Mouse (Mus musculus): ENCODE data around the gene Pdf. TPM values are rescaled to one million over a fixed set of nuclear protein-coding genes. Genes with fewer than 3 reads are reported as not detected.

The Pdf gene
- total RNA-seq (2021) = 10 to 100 TPM; 25.5 to 25.8 TPM

- intact Hi-C loops (cut with DNase I) = no loop called here
- peak; percentile 77 to 91 for DNase-seq (ENCODE audit: extremely low spot score in 1 of 2, low spot score in 2 of 2)
Measured at GRCm38 (mm10) chr8:107048061-107048941, at the start of gene Pdf. Gene Pdf, minus strand, starts transcription at chr8:107048614.

DNA sequence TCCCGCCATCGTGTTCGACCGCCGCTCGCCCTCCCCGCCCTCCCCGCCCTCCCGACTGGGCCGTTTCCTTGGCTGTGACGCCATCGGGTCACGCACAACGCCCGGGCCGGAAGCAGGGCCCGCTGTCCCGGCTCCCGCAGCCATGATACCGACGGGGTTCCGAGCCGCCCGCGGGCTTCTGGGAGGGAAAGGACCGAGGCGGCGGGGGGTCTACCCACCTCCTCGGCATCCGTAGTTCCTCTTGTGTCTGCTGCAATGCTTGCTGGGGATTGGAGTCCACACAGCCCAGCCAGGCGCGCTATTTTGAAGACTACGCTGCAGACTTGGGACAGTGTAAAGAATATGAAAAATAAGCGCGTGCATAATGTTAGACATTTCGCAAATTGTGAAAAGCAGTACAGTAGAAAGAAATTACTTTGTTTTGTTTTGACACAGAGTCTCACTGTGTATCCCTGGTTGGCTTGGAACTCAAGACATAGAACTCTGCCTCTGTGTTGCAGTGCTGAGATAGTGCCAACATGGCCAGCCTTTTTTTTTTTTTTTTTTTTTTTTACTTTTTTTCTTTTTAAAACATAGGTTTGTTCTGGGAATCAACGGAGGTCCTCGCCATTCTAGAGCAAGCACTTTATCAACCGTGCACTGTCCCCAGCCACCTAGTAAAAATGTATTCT lies 48.1 kb upstream of the Pdf start, which contains the start of gene Terf2:
TSS of gene Terf2 (minus strand) at position 182 of the 671 bp plus-strand sequence.
- intact Hi-C loops (cut with DNase I) = no loop called here
- peak; percentile 93 to 98 for DNase-seq (ENCODE audit: extremely low spot score in 1 of 2, low spot score in 2 of 2)

- DNase-seq (ENCODE audit: extremely low spot score in 1 of 2, low spot score in 2 of 2) = peak in 1 of 2 experiments; percentile 21
- intact Hi-C loops (cut with DNase I) = no loop called here
Measured at GRCm38 (mm10) chr8:107095717-107096365, 47.4 kb upstream of the Pdf start.

GRCm38 (mm10) chr8:107090531-107090930 lies 42.1 kb upstream of the Pdf start:
- intact Hi-C loops (cut with DNase I) = no loop called here

DNA sequence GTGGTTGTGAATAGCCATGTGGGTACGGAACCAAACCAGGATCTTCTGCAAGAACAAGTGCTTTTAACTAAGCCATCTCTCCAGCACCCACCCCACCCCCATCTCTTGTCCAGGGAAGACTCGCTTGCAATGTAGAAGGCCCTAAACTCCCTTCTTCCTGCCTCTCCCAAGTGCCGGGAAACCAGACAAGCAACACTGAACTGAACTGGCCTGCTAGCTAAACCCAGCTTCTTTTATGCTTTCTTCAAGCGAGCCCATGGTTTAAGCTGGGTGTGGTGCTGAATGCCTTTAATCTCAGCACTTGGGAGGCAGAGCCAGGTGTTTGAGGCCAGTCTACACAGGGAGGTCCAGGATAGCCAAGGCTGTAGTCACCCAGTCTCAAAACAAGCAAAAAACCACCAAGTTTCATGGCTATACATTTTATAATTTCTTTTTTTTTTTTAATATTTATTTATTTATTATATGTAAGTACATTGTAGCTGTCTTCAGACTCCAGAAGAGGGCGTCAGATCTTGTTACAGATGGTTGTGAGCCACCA lies 40.2 kb upstream of the Pdf start:
- intact Hi-C loops (cut with DNase I) = no loop called here

More at GRCm38 (mm10) chr8:107090531-107090930, 42.1 kb upstream of the Pdf start:
- no peak for DNase-seq (ENCODE audit: extremely low spot score in 1 of 2, low spot score in 2 of 2)

DNA sequence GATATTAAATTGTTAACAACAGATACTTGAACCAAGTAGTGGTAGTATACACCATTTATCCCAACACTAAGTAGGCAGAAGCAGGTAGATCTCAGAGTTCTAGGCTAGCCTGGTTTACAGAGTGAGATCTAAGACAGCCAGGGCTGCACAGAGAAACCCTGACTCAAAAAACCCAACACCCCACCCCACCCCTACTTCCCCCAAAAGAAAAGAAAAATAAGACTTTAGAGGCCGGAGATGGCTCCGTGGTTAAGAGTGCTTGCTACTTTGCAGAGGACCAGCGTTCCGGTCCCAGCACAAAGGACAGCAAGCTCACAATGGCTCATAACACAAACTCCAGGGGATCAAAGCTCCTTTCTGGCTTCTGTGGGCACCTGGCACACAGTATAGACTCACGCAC lies 37.6 kb upstream of the Pdf start:
- intact Hi-C loops (cut with DNase I) = no loop called here

More for the DNA sequence above, 40.2 kb upstream of the Pdf start:
- no peak for DNase-seq (ENCODE audit: extremely low spot score in 1 of 2, low spot score in 2 of 2)

DNA sequence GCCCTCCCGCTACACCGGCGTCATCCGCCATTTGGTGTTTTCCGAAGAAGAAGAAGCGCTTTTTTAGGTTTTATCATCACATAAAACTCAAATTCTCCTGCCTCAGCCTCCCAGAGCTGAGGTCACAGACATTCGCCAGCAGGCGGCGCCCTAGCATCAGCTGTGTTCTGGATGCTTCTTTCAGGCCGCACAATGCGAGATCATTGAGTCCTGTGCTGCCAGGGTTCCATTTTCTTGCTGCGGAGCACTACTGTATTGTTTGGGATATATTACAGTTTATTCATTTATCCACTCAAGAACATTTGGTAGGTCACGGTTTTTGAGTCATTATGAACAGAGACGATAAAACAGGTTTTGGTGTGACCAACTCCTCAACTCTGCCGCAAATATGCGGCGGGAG lies 36.9 kb upstream of the Pdf start:
- intact Hi-C loops (cut with DNase I) = no loop called here
- no peak for DNase-seq (ENCODE audit: extremely low spot score in 1 of 2, low spot score in 2 of 2)

More for the DNA sequence above, 37.6 kb upstream of the Pdf start:
- no peak for DNase-seq (ENCODE audit: extremely low spot score in 1 of 2, low spot score in 2 of 2)

DNA sequence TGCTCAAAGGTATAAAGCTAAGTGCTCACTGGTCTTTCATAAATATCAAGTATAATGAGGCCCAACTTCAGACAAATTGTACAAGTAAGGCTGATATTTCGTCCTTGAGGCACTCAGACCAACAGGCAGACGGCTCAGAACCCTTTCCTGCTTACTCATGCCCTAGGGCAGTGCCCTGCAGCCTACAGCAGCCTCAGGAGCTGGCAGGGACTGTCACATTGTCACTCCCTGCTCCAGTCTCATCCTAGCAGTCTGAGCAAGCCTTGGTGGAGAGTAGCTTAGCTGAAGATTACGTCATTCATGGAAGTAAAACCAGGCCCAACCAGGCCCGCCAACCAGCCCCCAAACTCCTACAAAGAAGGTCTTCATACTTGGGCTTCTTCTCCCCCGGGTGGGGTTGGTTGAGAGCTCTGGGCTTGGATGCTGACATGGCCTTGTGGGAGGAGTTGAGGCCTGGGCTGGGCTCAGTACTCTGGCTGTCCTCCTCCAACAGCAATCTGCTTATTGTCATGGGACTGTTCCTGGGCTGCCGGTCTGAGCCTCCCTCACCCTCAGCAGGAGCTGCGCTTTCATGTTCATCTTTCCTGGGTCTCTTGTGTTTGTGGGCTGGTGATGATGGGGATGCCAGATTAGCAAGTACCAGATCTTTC lies 27.9 kb upstream of the Pdf start:
- DNase-seq (ENCODE audit: extremely low spot score in 1 of 2, low spot score in 2 of 2) = no peak
- intact Hi-C loops (cut with DNase I) = no loop called here

DNA sequence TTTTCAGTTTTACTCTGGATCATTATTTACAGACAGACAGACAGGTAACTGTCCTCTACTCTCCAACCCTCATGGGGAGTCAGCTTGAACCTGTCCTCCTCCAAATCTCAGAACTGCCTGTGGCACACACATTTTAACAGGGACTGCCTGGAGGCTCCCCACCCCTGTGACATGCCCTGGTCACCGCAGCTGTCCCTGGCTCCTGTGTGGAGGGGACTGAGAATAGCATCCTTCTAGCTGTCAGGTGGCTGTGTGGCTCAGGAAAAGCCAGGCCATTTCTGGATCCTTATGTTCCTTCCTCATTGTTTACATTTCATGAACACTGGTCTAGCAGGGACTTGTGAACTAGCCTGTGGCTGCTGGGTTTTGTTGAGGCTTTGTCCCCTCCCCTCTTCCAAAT lies 25.7 kb upstream of the Pdf start:
- intact Hi-C loops (cut with DNase I) = no loop called here
- no peak for DNase-seq (ENCODE audit: extremely low spot score in 1 of 2, low spot score in 2 of 2)

DNA sequence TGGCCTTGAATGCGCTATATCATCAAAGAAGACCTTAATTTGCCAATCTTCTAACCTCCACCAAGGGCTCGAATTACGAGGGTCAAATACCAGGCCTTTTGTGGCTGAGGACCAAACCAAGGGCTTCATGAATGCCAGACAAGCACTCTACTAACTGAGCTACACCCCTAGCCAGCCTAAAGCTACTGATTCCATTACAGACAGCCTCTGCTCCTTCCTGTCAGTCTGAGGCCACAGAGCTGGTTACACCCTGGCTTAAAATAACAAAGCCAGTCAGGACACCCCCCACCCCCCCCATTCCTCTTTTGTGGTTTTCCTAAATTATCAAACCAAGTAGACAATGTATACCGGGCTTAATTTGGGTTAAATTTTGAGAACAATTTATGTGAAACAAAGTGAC lies 25.3 kb upstream of the Pdf start:
- intact Hi-C loops (cut with DNase I) = no loop called here
- no peak for DNase-seq (ENCODE audit: extremely low spot score in 1 of 2, low spot score in 2 of 2)

- intact Hi-C loops (cut with DNase I) = no loop called here
- peak in 1 of 2 experiments; percentile 50 for DNase-seq (ENCODE audit: extremely low spot score in 1 of 2, low spot score in 2 of 2)
Measured at GRCm38 (mm10) chr8:107065511-107066496, 17.4 kb upstream of the Pdf start, which contains the start of gene Tmed6. Gene Tmed6, minus strand, starts transcription at chr8:107065644.

- DNase-seq (ENCODE audit: extremely low spot score in 1 of 2, low spot score in 2 of 2) = no peak
- intact Hi-C loops (cut with DNase I) = no loop called here
Measured at GRCm38 (mm10) chr8:107062613-107063012, 14.2 kb upstream of the Pdf start.

- intact Hi-C loops (cut with DNase I) = no loop called here
- DNase-seq (ENCODE audit: extremely low spot score in 1 of 2, low spot score in 2 of 2) = peak in 1 of 2 experiments; percentile 57
Measured at GRCm38 (mm10) chr8:107056973-107057369, 8.6 kb upstream of the Pdf start.

DNA sequence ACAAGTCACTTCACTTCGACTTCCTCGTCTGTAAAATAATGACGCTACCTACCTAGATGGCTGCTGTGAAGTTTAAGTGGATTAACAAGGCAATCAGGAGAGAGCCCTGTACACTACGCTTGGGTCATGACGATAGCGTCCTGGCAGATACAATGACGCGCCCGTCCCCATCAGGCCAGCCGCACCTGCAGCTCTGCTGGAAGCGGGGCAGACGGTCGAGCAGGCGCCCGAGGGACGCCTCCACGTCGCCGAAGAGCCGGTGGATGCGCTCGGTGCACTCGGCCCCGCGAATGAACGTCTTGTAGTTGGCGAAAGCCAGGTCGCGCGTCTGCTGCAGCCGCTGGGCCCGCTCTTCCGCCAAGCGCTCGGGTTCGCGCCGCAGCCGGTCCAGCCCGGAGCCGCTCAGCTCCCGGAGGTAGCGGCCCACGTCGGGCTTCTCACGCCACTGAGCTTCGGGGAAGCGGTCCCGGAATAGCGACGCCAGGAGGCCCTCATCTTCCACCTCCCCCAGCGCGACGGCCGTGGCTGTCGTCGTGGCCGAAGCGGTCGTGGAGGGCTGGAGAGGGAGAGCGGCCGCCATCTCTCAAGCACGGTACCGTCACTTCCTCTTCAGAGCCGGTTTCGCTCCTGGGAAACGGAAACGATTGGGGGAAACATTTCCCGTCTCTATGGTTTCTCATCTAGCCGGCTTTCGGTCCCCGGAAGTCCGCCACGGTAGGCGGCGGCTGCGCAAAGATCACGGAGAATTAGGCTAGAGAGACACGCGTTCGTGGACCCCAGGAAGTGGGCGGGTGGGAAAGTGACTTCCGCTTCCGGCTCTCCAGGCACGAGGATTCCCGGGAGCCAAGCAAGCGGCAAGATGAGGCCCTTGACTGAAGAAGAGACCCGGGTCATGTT lies 7.9 kb upstream of the Pdf start, which contains the start of the genes Cog8 and Nip7:
TSS of gene Cog8 (minus strand) at position 614 of the 897 bp plus-strand sequence.
TSS of gene Nip7 (plus strand) at position 802 of the 897 bp plus-strand sequence.
- intact Hi-C loops (cut with DNase I) = no loop called here
- peak; percentile 97 for DNase-seq (ENCODE audit: extremely low spot score in 1 of 2, low spot score in 2 of 2)

GRCm38 (mm10) chr8:107052046-107052445 lies 3.6 kb upstream of the Pdf start:
- intact Hi-C loops (cut with DNase I) = no loop called here
- no peak for DNase-seq (ENCODE audit: extremely low spot score in 1 of 2, low spot score in 2 of 2)

DNA sequence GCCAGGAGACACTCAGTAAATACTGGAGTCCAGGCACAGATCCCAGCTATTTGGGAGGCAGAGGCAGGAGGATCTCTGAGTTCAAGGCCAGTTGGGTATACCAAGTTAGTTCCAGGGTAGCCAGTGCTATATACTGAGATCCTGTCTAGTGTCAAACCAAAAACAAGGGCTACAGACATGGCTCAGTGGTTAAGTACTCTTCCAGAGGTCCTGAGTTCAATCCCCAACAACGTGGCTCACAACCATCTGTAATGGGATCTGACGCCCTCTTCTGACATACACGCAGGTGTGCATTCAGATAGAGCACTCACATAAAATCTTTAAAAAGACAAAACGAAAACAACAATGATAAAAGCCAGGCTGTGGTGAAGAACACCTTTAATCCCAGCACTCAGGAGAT lies 1.1 kb upstream of the Pdf start:
- intact Hi-C loops (cut with DNase I) = no loop called here
- DNase-seq (ENCODE audit: extremely low spot score in 1 of 2, low spot score in 2 of 2) = no peak

Data from left cerebral cortex, postnatal 10 days (tissue).